Mouse (Mus musculus) liver, postnatal 0 days (tissue): ENCODE measurements around the gene Filip1. TPM values are rescaled to one million over a fixed set of nuclear protein-coding genes. Genes with fewer than 3 reads are reported as not detected.

Experiments used
- ATAC-seq: fragments of 200-750 bp; cut with Nextera tagmentation; 2 replicates; pipeline ENCODE4 v1.8.0; 2017; ENCODE audit warnings: mild to moderate bottlenecking, moderate library complexity
- DNase-seq: peaks from one replicate; pipeline ENCODE4 v3.0.0-alpha.2; 2016
- H3K27ac ChIP-seq: fragments of 300-500 bp; sonication (generic); 2 replicates; pipeline ENCODE4 v1.5.1; 2014; ENCODE audit warnings: antibody characterized with exemption, moderate library complexity, mild to moderate bottlenecking, low read depth
- H3K27me3 ChIP-seq: fragments of 300-500 bp; sonication (generic); 2 replicates; pipeline ENCODE4 v1.6.1; 2014; ENCODE audit warnings: low read length, control low read depth, mixed read lengths; ENCODE audit not compliant: insufficient read depth
- H3K36me3 ChIP-seq: fragments of 300-500 bp; sonication (generic); replicated peaks from 2 replicates; pipeline ENCODE4 v1.6.1; 2014; ENCODE audit warnings: mild to moderate bottlenecking, control low read depth, low read length, moderate library complexity, mixed read lengths; ENCODE audit not compliant: insufficient read depth
- H3K4me1 ChIP-seq: fragments of 300-500 bp; sonication (generic); 2 replicates; pipeline ENCODE4 v1.6.1; 2014; ENCODE audit warnings: antibody characterized with exemption, mild to moderate bottlenecking, control low read depth; ENCODE audit not compliant: insufficient read depth
- H3K4me2 ChIP-seq: fragments of 300-500 bp; sonication (generic); 2 replicates; pipeline ENCODE4 v1.6.1; 2014; ENCODE audit warnings: low read depth, mild to moderate bottlenecking, low read length, moderate library complexity, mixed read lengths
- H3K4me3 ChIP-seq: fragments of 300-500 bp; sonication (generic); 2 replicates; pipeline ENCODE4 v1.5.1; 2014; ENCODE audit warnings: low read depth, low read length
- H3K9ac ChIP-seq: fragments of 300-500 bp; sonication (generic); replicated peaks from 2 replicates; pipeline ENCODE4 v1.6.1; 2014; ENCODE audit warnings: mild to moderate bottlenecking, moderate library complexity
- H3K9me3 ChIP-seq: fragments of 300-500 bp; sonication (generic); 2 replicates; pipeline ENCODE4 v1.6.1; 2016; ENCODE audit warnings: mild to moderate bottlenecking, control low read depth, low read length, mixed read lengths
- CTCF ChIP-seq: sonication (generic); IDR thresholded peaks from 2 replicates; pipeline ENCODE4 v1.5.1; 2016; ENCODE audit warnings: antibody characterized with exemption, low read depth
- EP300 ChIP-seq: IDR thresholded peaks from 2 replicates; pipeline ENCODE4 v1.6.1; 2016; ENCODE audit warnings: antibody characterized with exemption, low read depth, mild to moderate bottlenecking
- WGBS: fragments of 180-500 bp; shearing (Covaris S2); extraction: QIAGEN DNeasy Blood & Tissue Kit; methylation state at CpG from one replicate; pipeline ENCODE4 v1.1.7; 2014; ENCODE audit not compliant: insufficient replicate concordance; 5-methylcytosine and 5-hydroxymethylcytosine counted together
- polyA plus RNA-seq: library from polyadenylated mRNA; unstranded; fragments of >200 nt; fragmentation: Nextera tagmentation; extraction: Ambion mirVana; gene quantifications from 2 replicates; pipeline ENCODE4 v1.2.1, GENCODE M21; 2015

Gene Filip1
- polyA plus RNA-seq, 1 experiment from 2014 or later, result 1.2 TPM

- H3K36me3 ChIP-seq, result no peaks in the 10 kb centered on the region
- DNase-seq (no peak), ATAC-seq (0 out of 2 replicates have a peak, but pooled peaks have one; percentile 33)
- TF ChIP-seq CTCF (no peak), EP300 (no peak)
- no peaks in the 10 kb centered on the region for H3K27me3 ChIP-seq
- no peak overlapping the region for H3K27ac ChIP-seq
- H3K4me3 ChIP-seq, result no peak overlapping the region
- 79% methylated on average over 1 of the region's 1 CpGs for WGBS
- H3K9ac ChIP-seq, result no peak overlapping the region
- H3K4me1 ChIP-seq, result peaks cover 4% of the 10 kb centered on the region; the same call in 1 of the 2 replicates
- H3K9me3 ChIP-seq, result no peaks in the 10 kb centered on the region
- H3K4me2 ChIP-seq, result no peak overlapping the region
Observed at GRCm38 (mm10) chr9:79892183-79892582, 120.5 kb downstream of the Filip1 start.

GRCm38 (mm10) chr9:79890488-79890887 lies 122.2 kb downstream of the Filip1 start:
- Histone ChIP-seq H3K36me3 (no peaks in the 10 kb centered on the region), H3K4me2 (no peak overlapping the region), H3K27me3 (no peaks in the 10 kb centered on the region), H3K9ac (no peak overlapping the region), H3K4me3 (no peak overlapping the region), H3K4me1 (peaks cover 4% of the 10 kb centered on the region; the same call in 1 of the 2 replicates), H3K9me3 (no peaks in the 10 kb centered on the region), H3K27ac (no peak overlapping the region)
- WGBS, result 67% methylated on average over 4 of the region's 4 CpGs
- no peak for TF ChIP-seq EP300
- DNase-seq (no peak), ATAC-seq (no peak)

GRCm38 (mm10) chr9:79889132-79889531 lies 123.5 kb downstream of the Filip1 start:
- TF ChIP-seq CTCF, result peak; percentile 37
- TF ChIP-seq EP300, result no peak
- H3K9ac ChIP-seq, result no peak overlapping the region
- H3K27me3 ChIP-seq, result no peaks in the 10 kb centered on the region
- H3K4me3 ChIP-seq, result no peak overlapping the region
- no peaks in the 10 kb centered on the region for H3K9me3 ChIP-seq
- 80% methylated on average over 6 of the region's 6 CpGs for WGBS
- DNase-seq (no peak), ATAC-seq (no peak)
- H3K27ac ChIP-seq, result no peak overlapping the region
- no peaks in the 10 kb centered on the region for H3K36me3 ChIP-seq
- H3K4me1 ChIP-seq, result peaks cover 4% of the 10 kb centered on the region; the same call in 1 of the 2 replicates
- no peak overlapping the region for H3K4me2 ChIP-seq

- no peak overlapping the region for H3K4me2 ChIP-seq
- DNase-seq (no peak), ATAC-seq (no peak)
- no peak overlapping the region for H3K9ac ChIP-seq
- H3K36me3 ChIP-seq, result no peaks in the 10 kb centered on the region
- no peak overlapping the region for H3K4me3 ChIP-seq
- TF ChIP-seq EP300, result no peak
- peak; percentile 36; the same call in 1 of the 2 replicates for TF ChIP-seq CTCF
- no peaks in the 10 kb centered on the region for H3K4me1 ChIP-seq
- H3K9me3 ChIP-seq, result no peaks in the 10 kb centered on the region
- 70% methylated on average over 11 of the region's 11 CpGs for WGBS
- H3K27ac ChIP-seq, result no peak overlapping the region
- no peaks in the 10 kb centered on the region for H3K27me3 ChIP-seq
Observed at GRCm38 (mm10) chr9:79885244-79886210, 127.1 kb downstream of the Filip1 start.

- 86% methylated on average over 2 of the region's 2 CpGs for WGBS
- DNase-seq (no peak), ATAC-seq (no peak)
- TF ChIP-seq EP300 (no peak), CTCF (no peak)
- Histone ChIP-seq H3K4me3 (no peak overlapping the region), H3K36me3 (no peaks in the 10 kb centered on the region), H3K9ac (no peak overlapping the region), H3K9me3 (no peaks in the 10 kb centered on the region), H3K27ac (no peak overlapping the region), H3K4me1 (0 out of 2 replicates have a peak, but pooled peaks cover 2% of the 10 kb centered on the region), H3K27me3 (no peaks in the 10 kb centered on the region), H3K4me2 (no peak overlapping the region)
Observed at GRCm38 (mm10) chr9:79883139-79883538, 129.5 kb downstream of the Filip1 start.

- TF ChIP-seq CTCF (no peak), EP300 (no peak)
- H3K9ac ChIP-seq, result no peak overlapping the region
- no peaks in the 10 kb centered on the region for H3K27me3 ChIP-seq
- 0 out of 2 replicates have a peak, but pooled peaks cover 2% of the 10 kb centered on the region for H3K4me1 ChIP-seq
- H3K36me3 ChIP-seq, result no peaks in the 10 kb centered on the region
- no peak for ATAC-seq
- no peak for DNase-seq
- no peak overlapping the region for H3K4me3 ChIP-seq
- H3K27ac ChIP-seq, result no peak overlapping the region
- H3K4me2 ChIP-seq, result no peak overlapping the region
- WGBS, result 47% methylated on average over 7 of the region's 7 CpGs
- no peaks in the 10 kb centered on the region for H3K9me3 ChIP-seq
Observed at GRCm38 (mm10) chr9:79880031-79880430, 132.6 kb downstream of the Filip1 start.
